Mouse (Mus musculus) lung, embryonic 15.5 days (tissue): Measurements from ENCODE around the gene Banp. TPM values are rescaled to one million over a fixed set of nuclear protein-coding genes. Genes with fewer than 3 reads are reported as not detected.

Experiments
- ATAC-seq: fragments of 200-750 bp; cut with Nextera tagmentation; 2 replicates; pipeline ENCODE4 v1.8.0; 2017; ENCODE audit warnings: moderate number of reproducible peaks, borderline replicate concordance; ENCODE audit not compliant: low FRiP score, low TSS enrichment; ENCODE audit errors: extremely low read depth
- H3K27ac ChIP-seq: fragments of 300-500 bp; sonication (generic); 2 replicates; pipeline ENCODE4 v1.5.1; 2015; ENCODE audit warnings: moderate library complexity, mild to moderate bottlenecking, inconsistent platforms
- H3K27me3 ChIP-seq: fragments of 300-500 bp; sonication (generic); 2 replicates; pipeline ENCODE4 v1.6.1; 2015; ENCODE audit warnings: inconsistent platforms
- H3K36me3 ChIP-seq: fragments of 300-500 bp; sonication (generic); 2 replicates; pipeline ENCODE4 v1.6.1; 2015; ENCODE audit warnings: inconsistent platforms
- H3K4me1 ChIP-seq: fragments of 300-500 bp; sonication (generic); 2 replicates; pipeline ENCODE4 v1.6.1; 2015; ENCODE audit warnings: inconsistent platforms
- H3K4me2 ChIP-seq: fragments of 300-500 bp; sonication (generic); 2 replicates; pipeline ENCODE4 v1.6.1; 2015; ENCODE audit warnings: inconsistent platforms, mild to moderate bottlenecking, moderate library complexity
- H3K4me3 ChIP-seq: fragments of 300-500 bp; sonication (generic); 2 replicates; pipeline ENCODE4 v1.5.1; 2015; ENCODE audit warnings: mild to moderate bottlenecking, inconsistent platforms
- H3K9ac ChIP-seq: fragments of 300-500 bp; sonication (generic); 2 replicates; pipeline ENCODE4 v1.6.1; 2015; ENCODE audit warnings: inconsistent platforms
- H3K9me3 ChIP-seq: fragments of 300-500 bp; sonication (generic); 2 replicates; pipeline ENCODE4 v1.6.1; 2016; ENCODE audit warnings: inconsistent platforms
- WGBS: fragments of 180-500 bp; shearing (Covaris S2); methylation state at CpG from one replicate; pipeline ENCODE4 v1.1.7; 2015; 5-methylcytosine and 5-hydroxymethylcytosine counted together
- polyA plus RNA-seq: library from polyadenylated mRNA; unstranded; fragments of >200 nt; fragmentation: Nextera tagmentation; extraction: Ambion mirVana; gene quantifications from 2 replicates; pipeline ENCODE4 v1.2.1, GENCODE M21; 2015

Banp gene
- 40.2 and 50.4 TPM in 2 replicates for polyA plus RNA-seq

- WGBS, result 54% methylated on average over 6 of the region's 6 CpGs
- H3K27me3 ChIP-seq, result no peaks in the 10 kb centered on the region
- peak within 1 kb of the TSS; percentile 77 for H3K4me2 ChIP-seq
- peak within 1 kb of the TSS; percentile 96 for H3K27ac ChIP-seq
- peaks cover 48% of the 10 kb centered on the region for H3K4me1 ChIP-seq
- no peak for ATAC-seq
- peak within 1 kb of the TSS; percentile 87 for H3K9ac ChIP-seq
- H3K36me3 ChIP-seq, result peaks cover 12% of the 10 kb centered on the region; the same call in 1 of the 2 replicates
- H3K4me3 ChIP-seq, result peak within 1 kb of the TSS; percentile 62
- H3K9me3 ChIP-seq, result no peaks in the 10 kb centered on the region
These were observed at the start of gene Banp for GRCm38 (mm10) chr8:121949222-121949800. Banp (plus strand) TSS chr8:121949750.

- no peak overlapping the region for H3K4me3 ChIP-seq
- 42% methylated on average over 8 of the region's 8 CpGs for WGBS
- no peaks in the 10 kb centered on the region for H3K9me3 ChIP-seq
- no peak overlapping the region for H3K4me2 ChIP-seq
- H3K27ac ChIP-seq, result no peak overlapping the region
- no peak overlapping the region for H3K9ac ChIP-seq
- H3K4me1 ChIP-seq, result peaks cover 57% of the 10 kb centered on the region
- no peak for ATAC-seq
- H3K27me3 ChIP-seq, result no peaks in the 10 kb centered on the region
- no peaks in the 10 kb centered on the region for H3K36me3 ChIP-seq
These were observed 47.9 kb upstream of the Banp start for GRCm38 (mm10) chr8:121901498-121902236.

GRCm38 (mm10) chr8:121903977-121904376 lies 45.6 kb upstream of the Banp start:
- H3K4me2 ChIP-seq, result no peak overlapping the region
- no peak overlapping the region for H3K9ac ChIP-seq
- H3K36me3 ChIP-seq, result no peaks in the 10 kb centered on the region
- H3K27me3 ChIP-seq, result peaks cover 2% of the 10 kb centered on the region; the same call in 1 of the 2 replicates
- no peak overlapping the region for H3K27ac ChIP-seq
- H3K4me3 ChIP-seq, result no peak overlapping the region
- H3K4me1 ChIP-seq, result peaks cover 47% of the 10 kb centered on the region
- WGBS, result 59% methylated on average over 6 of the region's 6 CpGs
- no peaks in the 10 kb centered on the region for H3K9me3 ChIP-seq
- no peak for ATAC-seq

GRCm38 (mm10) chr8:121904999-121905398 lies 44.6 kb upstream of the Banp start:
- no peaks in the 10 kb centered on the region for H3K9me3 ChIP-seq
- H3K27me3 ChIP-seq, result peaks cover 6% of the 10 kb centered on the region; the same call in 1 of the 2 replicates
- no peak overlapping the region for H3K9ac ChIP-seq
- no peak overlapping the region for H3K4me3 ChIP-seq
- peaks cover 48% of the 10 kb centered on the region for H3K4me1 ChIP-seq
- ATAC-seq, result no peak
- WGBS, result 81% methylated on average over 9 of the region's 9 CpGs
- H3K4me2 ChIP-seq, result peak overlapping the region; percentile 98
- no peaks in the 10 kb centered on the region for H3K36me3 ChIP-seq
- H3K27ac ChIP-seq, result no peak overlapping the region

GRCm38 (mm10) chr8:121905420-121905819 lies 44.1 kb upstream of the Banp start:
- H3K4me1 ChIP-seq, result peaks cover 49% of the 10 kb centered on the region

GRCm38 (mm10) chr8:121905864-121906263 lies 43.7 kb upstream of the Banp start:
- 9% methylated on average over 5 of the region's 5 CpGs for WGBS
- Histone ChIP-seq H3K9ac (peak overlapping the region; percentile 25; the same call in 1 of the 2 replicates), H3K4me3 (peak overlapping the region; percentile 70), H3K4me1 (peaks cover 49% of the 10 kb centered on the region), H3K9me3 (no peaks in the 10 kb centered on the region), H3K27me3 (peaks cover 6% of the 10 kb centered on the region; the same call in 1 of the 2 replicates), H3K36me3 (no peaks in the 10 kb centered on the region), H3K27ac (no peak overlapping the region), H3K4me2 (peak overlapping the region; percentile 98)
- no peak for ATAC-seq

More at GRCm38 (mm10) chr8:121905420-121905819, 44.1 kb upstream of the Banp start:
- H3K4me3 ChIP-seq, result peak overlapping the region; percentile 70
- H3K27me3 ChIP-seq, result peaks cover 6% of the 10 kb centered on the region; the same call in 1 of the 2 replicates
- peak overlapping the region; percentile 98 for H3K4me2 ChIP-seq
- WGBS, result 23% methylated on average over 1 of the region's 1 CpGs
- H3K9me3 ChIP-seq, result no peaks in the 10 kb centered on the region
- H3K27ac ChIP-seq, result no peak overlapping the region
- H3K36me3 ChIP-seq, result no peaks in the 10 kb centered on the region
- ATAC-seq, result no peak
- H3K9ac ChIP-seq, result peak overlapping the region; percentile 25; the same call in 1 of the 2 replicates

- H3K9me3 ChIP-seq, result no peaks in the 10 kb centered on the region
- peak overlapping the region; percentile 70 for H3K4me3 ChIP-seq
- H3K27me3 ChIP-seq, result peaks cover 6% of the 10 kb centered on the region; the same call in 1 of the 2 replicates
- no peak overlapping the region for H3K27ac ChIP-seq
- no peaks in the 10 kb centered on the region for H3K36me3 ChIP-seq
- under 1% methylated on average over 68 of the region's 72 CpGs for WGBS
- ATAC-seq, result peak; percentile 56
- H3K4me2 ChIP-seq, result peak overlapping the region; percentile 98
- peak overlapping the region; percentile 57 for H3K9ac ChIP-seq
- H3K4me1 ChIP-seq, result peaks cover 45% of the 10 kb centered on the region
These were observed 42.7 kb upstream of the Banp start for GRCm38 (mm10) chr8:121906542-121907512.

- H3K9me3 ChIP-seq, result no peaks in the 10 kb centered on the region
- H3K4me1 ChIP-seq, result peaks cover 45% of the 10 kb centered on the region
- peak within 1 kb of the TSS; percentile 57 for H3K9ac ChIP-seq
- H3K27ac ChIP-seq, result no peak within 1 kb of the TSS
- no peaks in the 10 kb centered on the region for H3K36me3 ChIP-seq
- H3K27me3 ChIP-seq, result peaks cover 6% of the 10 kb centered on the region; the same call in 1 of the 2 replicates
- peak; percentile 91 for ATAC-seq
- WGBS, result under 1% methylated on average over 53 of the region's 61 CpGs
- peak within 1 kb of the TSS; percentile 98 for H3K4me2 ChIP-seq
- peak within 1 kb of the TSS; percentile 70 for H3K4me3 ChIP-seq
These were observed 41.8 kb upstream of the Banp start, which contains the start of gene Slc7a5 for GRCm38 (mm10) chr8:121907587-121908248. Slc7a5 (minus strand) TSS chr8:121907694.

GRCm38 (mm10) chr8:121908378-121909147 lies 41.0 kb upstream of the Banp start:
- H3K27ac ChIP-seq, result no peak overlapping the region
- no peaks in the 10 kb centered on the region for H3K36me3 ChIP-seq
- peaks cover 6% of the 10 kb centered on the region; the same call in 1 of the 2 replicates for H3K27me3 ChIP-seq
- ATAC-seq, result no peak
- H3K9ac ChIP-seq, result no peak overlapping the region
- H3K9me3 ChIP-seq, result no peaks in the 10 kb centered on the region
- WGBS, result 31% methylated on average over 8 of the region's 8 CpGs
- peak overlapping the region; percentile 70; the same call in 1 of the 2 replicates for H3K4me3 ChIP-seq
- peak overlapping the region; percentile 98 for H3K4me2 ChIP-seq
- peaks cover 45% of the 10 kb centered on the region for H3K4me1 ChIP-seq

GRCm38 (mm10) chr8:121909148-121909541 lies 40.4 kb upstream of the Banp start:
- no peak for ATAC-seq

More at GRCm38 (mm10) chr8:121909148-121909541, 40.4 kb upstream of the Banp start:
- no peak overlapping the region for H3K9ac ChIP-seq
- WGBS, result 43% methylated on average over 8 of the region's 8 CpGs
- no peaks in the 10 kb centered on the region for H3K36me3 ChIP-seq
- H3K9me3 ChIP-seq, result no peaks in the 10 kb centered on the region
- no peak overlapping the region for H3K4me2 ChIP-seq
- H3K4me1 ChIP-seq, result peaks cover 45% of the 10 kb centered on the region
- H3K27me3 ChIP-seq, result peaks cover 6% of the 10 kb centered on the region; the same call in 1 of the 2 replicates
- H3K4me3 ChIP-seq, result no peak overlapping the region
- no peak overlapping the region for H3K27ac ChIP-seq
